Mouse (Mus musculus): ENCODE measurements around the gene Tusc2. TPM values are rescaled to one million over a fixed set of nuclear protein-coding genes. Genes with fewer than 3 reads are reported as not detected.

Tusc2 gene
- total and polyA plus RNA-seq, 2 experiments: 22.6 to 52.8 TPM

GRCm38 (mm10) chr9:107602068-107602648 is 39.1 kb downstream of the Tusc2 start:
- peak; percentile 63 for DNase-seq (ENCODE audit: extremely low read depth, low read depth, low spot score)
- peaks cover 10% of the 10 kb centered on the region; the same call in 1 of the 2 replicates for H3K4me1 ChIP-seq (ENCODE audit: control insufficient read depth, insufficient read depth, low read length)
- no peak overlapping the region for H3K9ac ChIP-seq (ENCODE audit: low read depth, low read length)
- H3K27ac ChIP-seq (replicated peaks; ENCODE audit: insufficient read depth, low read depth, low read length): no peak overlapping the region
- H3K36me3 ChIP-seq (ENCODE audit: control insufficient read depth, insufficient read depth, low read length): no peaks in the 10 kb centered on the region
- no peak overlapping the region for H3K4me3 ChIP-seq (ENCODE audit: insufficient read depth, low read depth, low read length)
- no peaks in the 10 kb centered on the region for H3K27me3 ChIP-seq (ENCODE audit: control insufficient read depth, insufficient read depth, low read length)
- no peaks in the 10 kb centered on the region for H3K79me2 ChIP-seq (ENCODE audit: control insufficient read depth, insufficient read depth, low read length)
- TF ChIP-seq POLR2A (IDR thresholded peaks at IDR 0.05; ENCODE audit: extremely low read depth, insufficient read depth, low read length) (no peak), CTCF (IDR thresholded peaks at IDR 0.05; ENCODE audit: low read depth, low read length) (peak; percentile 99)
- WGBS: 11% methylated on average over 10 of the region's 10 CpGs

GRCm38 (mm10) chr9:107603251-107603650 is 40.2 kb downstream of the Tusc2 start:
- no peak for TF ChIP-seq POLR2A (IDR thresholded peaks at IDR 0.05; ENCODE audit: extremely low read depth, insufficient read depth, low read length)
- TF ChIP-seq CTCF (IDR thresholded peaks at IDR 0.05; ENCODE audit: low read depth, low read length): no peak
- H3K36me3 ChIP-seq (ENCODE audit: control insufficient read depth, insufficient read depth, low read length): no peaks in the 10 kb centered on the region
- no peak overlapping the region for H3K27ac ChIP-seq (replicated peaks; ENCODE audit: insufficient read depth, low read depth, low read length)
- H3K79me2 ChIP-seq (ENCODE audit: control insufficient read depth, insufficient read depth, low read length): no peaks in the 10 kb centered on the region
- H3K9ac ChIP-seq (ENCODE audit: low read depth, low read length): no peak overlapping the region
- no peak overlapping the region for H3K4me3 ChIP-seq (ENCODE audit: insufficient read depth, low read depth, low read length)
- whole genome bisulfite sequencing: 86% methylated on average over 6 of the region's 6 CpGs
- no peaks in the 10 kb centered on the region for H3K27me3 ChIP-seq (ENCODE audit: control insufficient read depth, insufficient read depth, low read length)
- DNase-seq (ENCODE audit: extremely low read depth, low read depth, low spot score): no peak
- peaks cover 7% of the 10 kb centered on the region; the same call in 1 of the 2 replicates for H3K4me1 ChIP-seq (ENCODE audit: control insufficient read depth, insufficient read depth, low read length)

DNA sequence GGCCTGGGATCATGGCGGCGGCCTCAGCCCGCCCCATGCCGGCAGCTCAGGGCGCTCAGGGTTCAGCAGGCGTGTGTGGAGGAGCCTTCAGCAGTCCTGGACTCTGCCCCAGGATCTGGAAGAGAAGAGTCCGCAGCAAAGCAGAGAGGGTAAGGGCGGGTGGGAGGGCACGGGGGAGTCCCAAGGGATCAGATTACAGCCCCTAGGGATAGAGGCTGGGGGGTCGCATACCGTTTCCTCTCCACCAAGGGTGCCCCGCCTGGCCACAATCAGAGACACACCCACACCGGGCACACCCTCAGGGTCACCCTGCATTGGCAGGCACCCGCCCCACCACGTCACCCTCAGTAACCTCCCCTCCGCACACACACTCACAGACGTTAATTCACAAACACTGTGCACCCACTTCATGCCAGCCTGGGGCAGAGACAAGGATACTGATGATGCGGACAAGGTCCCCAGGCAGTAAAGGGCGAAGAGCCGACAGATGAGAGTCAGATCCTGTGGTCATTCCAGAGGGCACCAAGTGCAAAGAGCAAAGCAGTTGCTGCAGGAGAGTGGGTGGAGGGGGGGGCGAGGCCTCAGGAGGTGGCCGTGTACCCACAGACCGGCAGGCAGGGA is 42.1 kb downstream of the Tusc2 start:
- Histone ChIP-seq H3K9ac (ENCODE audit: low read depth, low read length) (no peak overlapping the region), H3K79me2 (ENCODE audit: control insufficient read depth, insufficient read depth, low read length) (no peaks in the 10 kb centered on the region), H3K36me3 (ENCODE audit: control insufficient read depth, insufficient read depth, low read length) (no peaks in the 10 kb centered on the region), H3K27ac (replicated peaks; ENCODE audit: insufficient read depth, low read depth, low read length) (no peak overlapping the region), H3K4me3 (ENCODE audit: insufficient read depth, low read depth, low read length) (no peak overlapping the region), H3K27me3 (ENCODE audit: control insufficient read depth, insufficient read depth, low read length) (no peaks in the 10 kb centered on the region), H3K4me1 (ENCODE audit: control insufficient read depth, insufficient read depth, low read length) (peaks cover 4% of the 10 kb centered on the region; the same call in 1 of the 2 replicates)
- WGBS: 48% methylated on average over 23 of the region's 23 CpGs
- DNase-seq (ENCODE audit: extremely low read depth, low read depth, low spot score): no peak
- no peak for TF ChIP-seq CTCF (IDR thresholded peaks at IDR 0.05; ENCODE audit: low read depth, low read length)
- no peak for TF ChIP-seq POLR2A (IDR thresholded peaks at IDR 0.05; ENCODE audit: extremely low read depth, insufficient read depth, low read length)

DNA sequence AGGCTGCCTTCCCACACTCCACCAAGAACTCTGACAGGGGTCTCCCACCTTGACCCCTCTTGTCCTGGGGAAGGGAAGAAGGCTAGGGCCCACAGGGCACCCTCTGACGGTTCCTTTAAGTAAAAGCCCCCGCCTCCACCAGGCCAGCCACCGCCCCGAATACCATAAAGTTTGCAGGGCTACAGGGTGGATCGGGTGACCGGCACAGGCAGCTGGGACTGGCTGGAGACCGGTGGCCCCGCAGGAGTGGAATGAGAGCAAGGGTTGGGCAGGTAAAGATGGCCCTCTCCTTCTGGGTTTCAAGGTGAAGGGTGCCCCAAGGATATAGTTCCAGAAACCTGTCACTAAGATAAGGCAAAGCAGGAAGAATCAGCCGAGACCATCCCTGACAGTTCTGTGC is 43.5 kb downstream of the Tusc2 start:
- TF ChIP-seq POLR2A (IDR thresholded peaks at IDR 0.05; ENCODE audit: extremely low read depth, insufficient read depth, low read length): no peak
- no peak for TF ChIP-seq CTCF (IDR thresholded peaks at IDR 0.05; ENCODE audit: low read depth, low read length)
- Histone ChIP-seq H3K9ac (ENCODE audit: low read depth, low read length) (no peak overlapping the region), H3K4me1 (ENCODE audit: control insufficient read depth, insufficient read depth, low read length) (peaks cover 2% of the 10 kb centered on the region; the same call in 1 of the 2 replicates), H3K27me3 (ENCODE audit: control insufficient read depth, insufficient read depth, low read length) (no peaks in the 10 kb centered on the region), H3K27ac (replicated peaks; ENCODE audit: insufficient read depth, low read depth, low read length) (no peak overlapping the region), H3K36me3 (ENCODE audit: control insufficient read depth, insufficient read depth, low read length) (no peaks in the 10 kb centered on the region), H3K4me3 (ENCODE audit: insufficient read depth, low read depth, low read length) (no peak overlapping the region), H3K79me2 (ENCODE audit: control insufficient read depth, insufficient read depth, low read length) (no peaks in the 10 kb centered on the region)
- no peak for DNase-seq (ENCODE audit: extremely low read depth, low read depth, low spot score)
- 61% methylated on average over 9 of the region's 9 CpGs for WGBS

- no peaks in the 10 kb centered on the region for H3K36me3 ChIP-seq (ENCODE audit: control insufficient read depth, insufficient read depth, low read length)
- H3K27ac ChIP-seq (replicated peaks; ENCODE audit: insufficient read depth, low read depth, low read length): no peak overlapping the region
- TF ChIP-seq POLR2A (IDR thresholded peaks at IDR 0.05; ENCODE audit: extremely low read depth, insufficient read depth, low read length): no peak
- TF ChIP-seq CTCF (IDR thresholded peaks at IDR 0.05; ENCODE audit: low read depth, low read length): no peak
- H3K79me2 ChIP-seq (ENCODE audit: control insufficient read depth, insufficient read depth, low read length): no peaks in the 10 kb centered on the region
- H3K4me3 ChIP-seq (ENCODE audit: insufficient read depth, low read depth, low read length): no peak overlapping the region
- H3K9ac ChIP-seq (ENCODE audit: low read depth, low read length): no peak overlapping the region
- peaks cover 2% of the 10 kb centered on the region; the same call in 1 of the 2 replicates for H3K4me1 ChIP-seq (ENCODE audit: control insufficient read depth, insufficient read depth, low read length)
- 30% methylated on average over 2 of the region's 2 CpGs for WGBS
- DNase-seq (ENCODE audit: extremely low read depth, low read depth, low spot score): no peak
- no peaks in the 10 kb centered on the region for H3K27me3 ChIP-seq (ENCODE audit: control insufficient read depth, insufficient read depth, low read length)
Observed at GRCm38 (mm10) chr9:107607036-107607435, 44.0 kb downstream of the Tusc2 start.
